Mouse (Mus musculus): ENCODE results near the gene Mslnl.

GRCm38 (mm10) chr17:25711136-25711535 is 24.7 kb upstream of the Mslnl start:
- no peak for TF ChIP-seq CTCF (IDR thresholded peaks at IDR 0.05; ENCODE audit: low read depth)
- no peak for TF ChIP-seq EP300 (IDR thresholded peaks at IDR 0.05; ENCODE audit: low read depth)

Data from liver, embryonic 14.5 days (tissue).